Mouse (Mus musculus): ENCODE results near the gene Sphk2.

- TF ChIP-seq MYOD1 (IDR thresholded peaks at IDR 0.05; ENCODE audit: control insufficient read depth, insufficient read length, low read depth), result no peak
- TF ChIP-seq CTCF (IDR thresholded peaks at IDR 0.05; ENCODE audit: control insufficient read depth, insufficient read depth, insufficient read length), result no peak
These were observed 7.2 kb downstream of the Sphk2 start for GRCm38 (mm10) chr7:45710477-45711191.
